Mouse (Mus musculus): ENCODE results near the gene Xpo5. TPM values are rescaled to one million over a fixed set of nuclear protein-coding genes. Genes with fewer than 3 reads are reported as not detected.

Gene Xpo5
- total RNA-seq, 2 experiments from 2014 or later: 11.5 to 12.6 TPM

DNA sequence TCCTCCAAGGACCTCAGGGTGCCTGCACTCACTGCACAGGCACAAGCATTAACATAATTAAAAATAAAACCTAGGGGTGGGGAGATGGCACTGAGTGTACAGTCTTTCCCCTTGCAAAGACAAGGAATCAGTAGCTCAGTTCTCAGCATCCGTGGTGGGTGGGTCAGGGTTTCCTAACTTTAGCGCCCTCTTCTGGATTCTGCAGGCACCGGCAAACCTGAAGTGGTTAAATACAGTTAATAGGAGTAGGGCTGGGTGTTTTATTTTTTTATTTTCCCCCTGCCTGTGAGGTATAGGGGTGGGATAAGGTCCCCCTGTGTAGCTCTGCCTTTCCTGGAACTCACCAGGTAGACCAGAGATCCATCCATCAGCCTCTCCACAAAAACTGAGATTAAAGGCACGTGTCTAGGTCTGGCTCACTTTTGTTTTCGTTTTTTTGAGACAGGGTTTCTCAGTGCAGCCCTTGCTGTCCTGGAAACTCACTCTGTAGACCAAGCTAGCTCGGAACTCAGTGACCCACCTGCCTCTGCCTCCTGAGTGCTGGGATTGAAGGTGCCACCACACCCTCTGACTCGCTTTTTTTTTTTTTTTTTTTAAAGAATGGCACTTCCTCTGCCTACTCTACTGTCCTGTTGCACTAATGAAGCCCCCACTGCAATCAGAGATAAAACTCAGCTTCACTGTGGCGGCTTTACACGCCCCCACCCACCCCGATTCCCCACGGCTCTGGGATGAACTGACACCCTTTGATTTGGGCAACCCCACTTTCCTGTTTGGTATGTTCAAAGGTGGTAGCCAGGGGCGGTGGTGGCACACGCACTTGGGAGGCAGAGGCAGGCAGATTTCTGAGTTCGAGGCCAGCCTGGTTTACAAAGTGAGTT is 50.2 kb downstream of the Xpo5 start:
- no peak for DNase-seq
- intact Hi-C loops (cut with DNase I; ENCODE audit: low total_unique reads): no loop called here

DNA sequence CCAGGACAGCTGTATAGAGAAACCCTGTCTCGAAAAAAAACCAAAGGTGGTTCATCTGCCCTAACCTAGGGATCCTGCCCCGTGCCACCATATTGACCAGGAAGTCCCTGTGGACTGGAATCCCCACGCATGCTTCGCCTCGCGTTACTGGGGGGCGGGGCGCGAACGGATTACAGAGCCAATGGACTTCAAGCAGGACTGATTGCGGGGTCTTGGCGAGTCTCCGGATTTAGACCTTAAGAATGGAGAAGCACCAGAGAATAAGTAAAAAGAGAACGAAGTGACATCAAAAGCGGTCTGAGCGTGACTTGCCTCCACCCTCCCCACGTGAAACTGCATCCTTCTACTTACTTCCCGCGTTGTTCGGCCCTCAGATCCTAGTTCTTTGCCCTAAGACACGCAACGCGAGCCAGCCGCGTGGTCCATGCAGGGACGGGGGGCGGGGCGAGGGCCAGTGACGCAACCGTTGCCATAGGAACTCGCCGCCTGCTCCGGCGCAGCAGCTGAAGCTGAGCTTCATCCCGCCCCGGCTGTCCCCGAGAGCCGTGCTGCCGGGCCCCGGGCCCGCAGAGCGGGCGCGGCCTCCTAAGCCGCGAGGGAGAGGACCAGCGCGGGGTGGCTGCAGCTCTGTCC is 51.0 kb downstream of the Xpo5 start, which contains the start of gene Lrrc73:
TSS of gene Lrrc73 (plus strand) at position 80 of the 633 bp plus-strand sequence.
- intact Hi-C loops (cut with DNase I; ENCODE audit: low total_unique reads): no loop called here
- DNase-seq: peak; percentile 91

DNA sequence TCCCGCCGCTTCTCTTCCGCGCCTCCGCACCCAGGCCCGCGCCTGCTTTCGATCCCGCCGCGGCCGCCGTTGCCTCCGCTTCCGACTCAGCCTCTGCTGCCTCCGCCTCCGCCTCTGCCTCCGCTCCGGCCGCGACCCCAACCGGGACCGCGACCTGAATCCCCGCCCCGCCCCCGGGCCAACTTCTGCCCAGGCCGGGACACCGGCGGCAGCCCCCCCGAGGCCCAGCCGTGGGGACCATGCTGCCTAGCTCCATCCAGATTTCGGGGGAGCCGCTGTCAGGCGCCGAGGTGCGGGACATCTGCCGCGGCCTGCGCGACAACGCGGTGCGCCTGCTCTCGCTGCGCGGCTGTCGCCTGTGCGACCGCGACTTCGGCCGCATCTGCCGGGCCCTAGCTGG is 51.5 kb downstream of the Xpo5 start:
- no peak for DNase-seq
- intact Hi-C loops (cut with DNase I; ENCODE audit: low total_unique reads): no loop called here

DNA sequence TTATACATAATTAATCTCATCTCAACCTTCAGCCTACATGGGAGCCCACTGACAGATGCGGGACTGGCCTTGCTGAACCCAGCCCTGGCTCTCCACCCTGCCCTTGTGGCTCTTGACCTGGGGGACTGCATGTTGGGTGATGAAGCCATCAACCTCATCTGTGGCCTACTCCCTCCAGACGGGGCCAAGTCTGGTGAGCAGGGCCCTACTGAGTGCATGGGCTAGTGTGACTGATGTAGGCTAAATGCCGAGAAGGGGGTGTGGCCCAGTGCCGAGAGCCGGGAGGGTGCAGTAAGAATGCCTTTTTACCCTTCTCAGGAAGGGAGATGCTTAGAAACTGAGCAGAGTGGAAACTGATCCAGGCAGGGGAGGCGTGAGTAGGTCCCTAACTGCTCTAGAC is 52.6 kb downstream of the Xpo5 start:
- intact Hi-C loops (cut with DNase I; ENCODE audit: low total_unique reads): no loop called here
- no peak for DNase-seq

DNA sequence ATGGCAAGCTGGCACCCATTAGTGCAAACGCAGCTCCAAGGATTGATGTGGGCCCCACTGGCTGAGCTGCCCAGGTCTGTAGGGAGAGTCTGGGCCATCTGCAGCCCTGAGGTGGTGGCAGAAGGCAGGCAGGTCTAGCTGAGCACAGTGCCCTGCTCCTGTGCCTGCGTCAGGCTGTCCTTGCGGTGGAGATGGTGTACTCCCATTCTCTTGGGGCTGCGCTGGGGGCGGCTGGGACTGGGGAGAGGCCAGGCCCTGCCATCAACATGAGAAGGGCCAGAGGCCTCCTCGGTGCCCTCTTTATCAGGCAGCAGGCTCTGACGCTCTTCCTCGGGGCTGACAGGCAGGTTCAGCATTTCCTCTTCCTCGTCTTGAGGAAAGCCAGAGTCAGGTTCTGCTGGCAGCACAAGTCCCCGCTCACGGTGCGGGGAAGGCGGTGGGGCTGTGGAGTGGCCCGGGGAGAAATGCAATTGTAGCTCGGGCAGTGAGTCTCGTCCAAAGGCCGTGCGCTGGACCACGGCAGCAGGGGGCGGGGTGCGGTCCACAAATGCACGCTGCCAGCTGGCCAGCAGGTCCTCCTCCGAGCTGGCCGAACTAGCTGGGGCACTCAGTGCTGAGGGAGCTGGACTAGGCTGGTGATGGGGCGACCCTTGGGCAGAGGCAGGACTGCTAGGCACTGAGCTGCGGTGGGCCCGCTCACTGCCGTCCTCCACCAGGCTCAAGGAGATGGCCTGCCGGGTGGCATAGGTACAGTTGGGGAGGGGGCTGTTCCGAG is 55.9 kb downstream of the Xpo5 start:
- no peak for DNase-seq
- intact Hi-C loops (cut with DNase I; ENCODE audit: low total_unique reads): no loop called here

DNA sequence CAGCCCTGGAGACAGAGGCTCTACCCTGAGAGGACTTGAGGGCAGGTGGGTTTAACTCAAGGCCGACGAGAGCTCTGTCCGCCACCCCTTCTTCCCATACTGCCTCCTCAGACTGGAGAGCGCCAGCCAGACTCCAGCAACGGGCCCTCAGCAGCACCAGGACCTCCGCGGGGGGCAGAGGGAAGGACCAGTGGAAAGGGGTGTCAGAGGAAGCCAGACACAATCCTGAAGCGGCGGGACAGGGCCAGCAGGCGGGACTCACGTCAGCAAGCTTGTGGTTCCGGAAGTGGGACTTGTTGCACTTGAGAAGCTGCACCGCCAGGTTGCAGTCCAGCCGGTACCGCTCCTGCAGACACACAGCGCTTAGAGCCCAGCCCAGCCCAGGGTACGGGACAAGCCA is 57.1 kb downstream of the Xpo5 start:
- DNase-seq: no peak
- intact Hi-C loops (cut with DNase I; ENCODE audit: low total_unique reads): loop anchor here (10.0 kb wide), 1 partner anchor 125 kb away; the partner anchor contains the start of gene Zfp318

DNA sequence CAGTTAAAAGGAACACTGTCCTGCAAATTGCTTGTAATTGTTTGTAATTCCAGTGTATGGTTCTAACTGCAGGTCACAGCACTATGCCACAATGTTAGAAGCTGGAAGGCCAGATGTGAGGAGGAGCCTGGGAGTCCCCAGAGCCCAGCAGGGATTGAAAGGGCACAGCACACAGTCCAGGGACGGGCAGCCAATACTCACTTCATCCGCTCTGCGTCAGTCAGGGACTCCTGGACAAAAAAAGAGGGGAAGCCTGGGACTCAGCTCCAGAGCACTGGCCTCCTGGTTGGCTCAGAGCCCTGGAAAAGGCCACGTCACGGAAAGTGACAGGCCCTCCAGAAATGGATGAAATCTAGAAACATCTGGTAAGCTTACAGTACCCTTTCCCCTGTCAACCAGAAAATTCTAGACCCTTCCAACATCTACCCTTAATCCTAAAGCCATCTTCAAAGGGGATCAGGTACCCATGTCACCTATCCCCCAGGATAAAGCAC is 59.7 kb downstream of the Xpo5 start:
- intact Hi-C loops (cut with DNase I; ENCODE audit: low total_unique reads): loop anchor here (10.0 kb wide), 1 partner anchor 123 kb away; the partner anchor contains the start of gene Zfp318
- DNase-seq: no peak

DNA sequence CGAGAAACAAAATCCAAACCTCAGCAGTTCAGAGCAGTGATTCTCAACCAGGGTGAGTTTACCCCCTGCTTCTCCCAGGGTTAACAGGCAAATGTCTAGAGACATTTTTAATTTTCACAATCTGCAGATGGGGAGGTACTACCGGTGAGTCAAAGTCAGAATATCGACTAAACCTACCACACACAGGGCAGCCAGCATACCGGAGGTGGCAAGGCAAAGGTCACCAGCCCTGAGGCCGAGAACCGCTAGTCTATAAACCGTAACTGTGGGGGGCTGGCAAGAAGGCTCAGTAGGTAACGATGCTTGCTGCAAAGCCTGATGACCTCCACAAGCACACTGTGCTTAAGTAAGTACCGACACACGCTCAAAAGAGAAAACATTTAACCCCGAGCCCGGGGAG is 62.9 kb downstream of the Xpo5 start:
- intact Hi-C loops (cut with DNase I; ENCODE audit: low total_unique reads): loop anchor here (10.0 kb wide), 1 partner anchor 119 kb away; the partner anchor contains the start of gene Zfp318
- DNase-seq: no peak

DNA sequence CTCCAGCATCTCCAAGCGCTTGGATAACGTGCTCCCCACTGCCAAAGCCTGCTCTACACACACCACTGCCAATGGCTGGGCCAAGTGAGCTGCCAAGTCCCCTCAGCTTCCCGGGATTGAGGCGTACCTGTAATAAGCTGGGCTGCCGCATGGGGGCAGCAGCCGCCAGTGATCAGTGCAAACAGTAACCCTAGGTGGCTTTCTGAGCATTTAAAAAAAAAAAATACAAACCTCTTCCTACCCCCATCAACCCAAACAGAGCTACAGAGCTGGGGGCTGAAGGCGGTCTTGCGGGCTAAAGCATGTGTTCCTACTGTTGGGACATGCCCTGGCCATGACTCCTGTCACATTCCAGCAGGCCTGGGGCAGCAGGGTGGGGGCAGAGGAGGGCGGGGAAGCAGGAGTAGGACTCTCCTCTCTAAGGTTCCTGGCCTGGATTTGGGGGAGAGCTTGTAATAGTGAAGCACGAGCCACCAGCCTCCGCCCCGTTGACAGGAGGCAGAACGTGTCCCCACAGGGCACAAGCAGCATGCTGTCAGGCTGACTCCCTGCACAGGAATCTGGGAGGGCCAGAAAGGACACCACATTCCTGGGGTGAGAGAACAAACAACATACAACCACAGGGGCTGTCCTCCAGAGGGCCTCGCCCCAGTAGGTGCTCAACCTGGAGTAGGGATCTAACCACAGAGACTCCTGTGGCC is 63.5 kb downstream of the Xpo5 start:
- intact Hi-C loops (cut with DNase I; ENCODE audit: low total_unique reads): loop anchor here (2.0 to 10.0 kb wide), 2 partner anchors 33 to 119 kb away; partner anchors contain the start of gene Zfp318
- DNase-seq: peak; percentile 86

DNA sequence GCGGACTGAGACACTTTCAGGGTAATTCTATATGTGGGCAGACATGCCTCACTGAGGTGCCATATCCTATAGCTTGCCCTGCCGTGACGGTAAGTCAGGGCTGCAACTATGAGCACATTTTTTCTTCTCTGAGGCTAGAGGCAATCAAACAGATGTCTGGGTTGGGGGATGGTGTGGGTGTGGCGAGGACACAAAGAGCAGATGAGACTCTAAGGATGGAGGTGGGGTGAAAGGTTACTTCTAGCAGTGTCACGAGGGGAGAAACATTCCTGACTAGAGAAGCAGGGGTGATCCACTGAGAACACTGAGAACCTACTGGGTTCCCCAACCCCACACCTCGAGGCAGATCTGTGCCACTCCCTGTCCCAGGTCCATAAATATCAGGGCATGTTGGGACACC is 64.4 kb downstream of the Xpo5 start:
- no peak for DNase-seq

DNA sequence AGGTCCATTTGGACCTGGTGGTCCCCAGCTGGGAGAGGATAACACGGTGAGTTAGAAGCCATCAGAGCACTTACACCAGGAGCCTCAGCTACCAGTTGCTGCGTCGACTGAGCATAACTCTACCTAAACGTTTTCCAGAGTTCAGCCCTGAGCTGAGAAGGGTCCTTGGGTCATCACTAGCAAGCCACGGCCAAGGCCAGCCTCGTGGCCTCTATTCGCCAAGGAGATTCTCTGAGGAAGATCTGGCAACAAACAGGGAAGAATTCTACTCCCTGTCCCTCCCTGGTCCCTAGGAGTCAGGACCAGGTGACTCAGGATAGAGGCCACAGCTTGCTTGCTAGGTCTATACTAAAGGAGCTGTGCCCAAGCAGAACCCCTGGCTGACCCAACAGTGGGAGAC is 64.9 kb downstream of the Xpo5 start:
- no peak for DNase-seq
- intact Hi-C loops (cut with DNase I; ENCODE audit: low total_unique reads): loop anchor here (2.0 to 10.0 kb wide), 2 partner anchors 31 to 117 kb away; partner anchors contain the start of gene Zfp318

More for the DNA sequence above, 64.4 kb downstream of the Xpo5 start:
- intact Hi-C loops (cut with DNase I; ENCODE audit: low total_unique reads): loop anchor here (2.0 to 10.0 kb wide), 2 partner anchors 32 to 118 kb away; partner anchors contain the start of gene Zfp318

DNA sequence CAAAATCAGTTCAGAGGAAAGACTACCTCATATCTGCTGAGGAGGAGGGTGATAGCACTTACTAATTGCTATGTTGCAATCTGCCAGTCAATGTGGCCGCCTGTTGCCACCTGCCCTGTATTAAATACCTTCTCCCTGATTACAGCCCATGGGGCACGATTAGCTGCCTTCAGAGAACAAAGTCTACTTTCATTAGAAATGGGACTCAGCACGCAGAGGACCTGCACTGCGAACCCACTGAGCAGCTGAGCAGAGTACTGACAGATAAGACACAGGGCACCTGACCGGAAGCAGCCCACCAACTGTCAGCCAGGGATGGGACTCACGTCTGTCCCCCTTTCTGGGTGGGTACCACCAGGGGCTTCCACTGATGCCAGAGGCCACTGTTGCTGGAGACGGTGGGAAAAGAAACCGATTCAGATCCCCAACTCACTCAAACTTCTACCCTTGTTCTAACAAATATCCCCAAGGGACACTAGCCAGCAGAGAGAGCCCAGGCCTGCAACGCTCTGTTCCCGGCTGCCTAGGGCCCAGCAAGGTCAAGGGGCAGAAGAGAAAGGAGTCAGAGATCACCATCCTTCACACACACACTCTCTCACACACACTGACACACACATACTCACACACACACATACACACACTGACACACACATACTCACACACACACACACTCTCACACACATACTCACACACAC is 65.6 kb downstream of the Xpo5 start:
- intact Hi-C loops (cut with DNase I; ENCODE audit: low total_unique reads): loop anchor here (10.0 kb wide), 1 partner anchor 117 kb away; the partner anchor contains the start of gene Zfp318
- no peak for DNase-seq

DNA sequence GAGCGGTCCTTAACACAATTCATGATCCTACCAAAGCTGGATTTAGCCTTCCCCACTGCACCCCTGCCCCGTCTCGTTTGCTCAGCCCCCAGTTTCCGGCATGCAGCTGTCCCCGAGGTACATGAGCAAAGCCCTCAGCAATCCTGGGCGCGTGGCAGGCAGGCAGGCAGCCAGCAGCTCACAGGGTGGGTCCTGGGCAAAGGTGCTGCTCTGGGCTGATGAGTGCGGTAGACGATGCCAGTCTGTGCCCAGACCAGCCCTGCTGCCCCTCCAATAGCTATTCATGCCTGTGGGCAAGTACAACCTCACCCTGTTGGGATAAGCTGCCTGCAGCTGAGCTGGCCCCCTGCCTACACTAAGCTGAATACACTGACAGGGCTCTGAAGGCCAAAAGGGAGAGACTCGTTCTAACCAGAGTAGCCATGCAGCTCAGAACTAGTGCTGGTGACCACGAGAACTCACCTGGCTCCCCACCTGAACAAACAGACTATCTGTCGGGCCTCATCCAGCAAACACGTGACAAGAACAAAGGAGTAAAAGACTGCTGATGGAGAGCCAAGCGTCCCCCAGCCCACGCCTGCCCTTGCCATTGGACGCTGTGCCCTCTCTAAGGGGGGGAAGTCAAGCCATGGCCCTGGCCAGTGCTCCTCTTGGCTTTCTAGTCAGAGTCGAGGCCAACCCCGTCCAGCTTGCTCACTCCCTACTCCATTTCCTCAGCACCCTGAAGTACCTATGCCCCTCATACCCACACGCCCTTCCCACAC is 67.4 kb downstream of the Xpo5 start:
- intact Hi-C loops (cut with DNase I; ENCODE audit: low total_unique reads): loop anchor here (10.0 kb wide), 1 partner anchor 115 kb away; the partner anchor contains the start of gene Zfp318
- peak; percentile 59 for DNase-seq

DNA sequence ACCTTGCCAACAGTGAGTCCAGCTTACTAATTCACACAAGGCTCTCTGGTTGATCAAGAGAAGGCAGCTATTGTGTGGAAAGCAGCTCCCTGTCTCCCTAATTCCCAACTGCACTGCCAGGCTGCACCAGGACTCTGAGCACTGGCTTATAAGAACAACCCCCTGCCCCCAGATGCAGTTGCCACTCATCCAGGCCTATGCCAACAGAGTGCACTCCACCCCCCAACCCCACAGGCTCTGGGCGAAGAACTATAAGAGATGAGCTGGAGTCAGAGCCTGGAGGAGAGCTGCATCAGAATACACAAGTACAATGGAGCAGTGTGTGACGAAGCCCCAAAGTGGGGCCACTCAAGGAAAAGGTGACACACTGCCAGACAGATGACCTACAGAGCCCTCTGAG is 69.5 kb downstream of the Xpo5 start:
- intact Hi-C loops (cut with DNase I; ENCODE audit: low total_unique reads): no loop called here

DNA sequence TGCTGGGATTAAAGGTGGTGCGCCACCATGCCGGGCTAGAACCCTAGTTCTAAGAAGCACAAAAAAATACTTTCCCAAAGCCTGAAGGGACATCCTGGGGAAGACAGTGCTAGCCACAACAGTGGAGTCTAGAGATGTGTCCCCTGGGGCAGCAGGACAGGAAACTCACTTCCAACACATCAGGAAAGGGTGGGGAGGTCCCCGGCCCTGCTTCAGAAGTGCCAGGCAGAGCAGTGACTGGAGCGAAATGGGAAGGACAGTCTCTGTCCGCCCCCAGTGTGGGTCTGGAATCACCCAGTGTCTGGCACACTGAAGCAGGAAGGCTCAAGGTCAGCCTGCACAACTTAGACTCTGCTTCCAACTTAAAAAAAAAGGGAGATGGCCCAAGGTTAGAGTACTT is 70.1 kb downstream of the Xpo5 start:
- intact Hi-C loops (cut with DNase I; ENCODE audit: low total_unique reads): no loop called here
- DNase-seq: no peak

More for the DNA sequence above, 69.5 kb downstream of the Xpo5 start:
- no peak for DNase-seq

DNA sequence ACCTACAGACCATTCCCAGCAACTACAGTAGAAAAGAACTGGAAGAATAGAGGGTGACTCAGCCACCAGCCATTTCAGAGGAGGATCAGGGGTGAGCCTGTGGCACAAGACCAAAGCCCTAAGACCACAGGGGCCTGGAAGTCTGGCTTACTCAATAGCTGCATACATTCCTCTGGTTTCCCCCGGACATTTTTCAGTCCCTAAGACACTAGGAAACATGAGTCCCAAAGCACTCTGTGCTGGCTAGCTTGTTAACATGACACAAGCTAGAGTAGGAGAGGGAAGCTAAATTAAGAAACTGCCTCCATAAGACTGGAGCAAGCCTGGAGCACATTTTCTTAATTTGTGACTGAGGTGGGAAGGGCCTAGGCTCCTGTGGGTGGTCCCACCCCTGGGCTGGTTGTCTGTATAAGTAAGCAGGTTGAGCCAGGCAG is 71.2 kb downstream of the Xpo5 start:
- no peak for DNase-seq
- intact Hi-C loops (cut with DNase I; ENCODE audit: low total_unique reads): no loop called here

DNA sequence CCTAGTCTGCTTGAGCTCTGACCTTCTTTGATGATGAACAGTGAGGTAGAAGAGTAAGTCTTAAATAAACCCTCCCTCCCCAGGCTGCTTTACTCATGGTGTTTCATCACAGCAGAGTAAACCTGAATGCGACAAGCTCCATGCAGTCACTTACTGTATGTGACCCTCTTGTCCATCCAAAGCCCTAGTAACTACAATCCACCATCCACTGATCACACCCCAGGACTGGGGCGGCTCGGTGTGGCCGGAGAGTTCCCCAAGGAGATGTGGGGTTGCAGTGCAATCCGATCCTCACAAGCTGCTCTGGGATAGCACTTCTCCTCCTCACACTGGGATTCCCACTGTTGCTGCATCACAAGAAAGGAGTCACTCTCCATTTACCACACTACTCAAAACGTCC is 71.9 kb downstream of the Xpo5 start:
- no peak for DNase-seq
- intact Hi-C loops (cut with DNase I; ENCODE audit: low total_unique reads): no loop called here
